ENCODE assay signal across 15 mouse cellular contexts in the genomic region with DNA sequence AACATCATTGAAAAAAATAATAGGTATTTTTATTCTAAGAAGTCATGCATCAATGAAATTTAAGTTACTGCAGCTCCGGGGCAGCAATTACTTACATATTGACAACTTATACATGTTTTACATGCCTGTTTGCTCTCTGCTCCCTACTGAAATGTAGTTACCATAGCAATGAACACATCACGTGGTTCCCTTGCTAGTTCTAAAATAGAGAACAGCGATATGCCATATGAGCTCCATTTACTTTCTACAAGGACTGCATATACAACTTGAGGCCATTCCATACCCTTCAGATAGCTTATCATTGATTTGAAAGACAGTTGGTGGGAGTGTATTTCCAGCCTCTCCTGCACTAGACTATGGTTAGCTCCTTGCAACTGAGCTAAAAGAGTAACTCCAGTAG.
"Had no signal": no experiment of that assay in that cellular context is flagged by ENCODE, and none has a peak within 500 bp of the region (broad histone marks: within the 10 kb centered on the region; RNA-seq: fewer than 3 reads in every experiment).

No protein-coding gene starts in this region.

- H3K9me3 ChIP-seq: limb, embryonic 15.5 days; liver, embryonic 12.5 days; midbrain, embryonic 12.5 days; neural tube, embryonic 15.5 days had no signal

- DNase-seq: kidney, adult 8-10 months; kidney, postnatal 25 days; layer of hippocampus, postnatal 36 days; lung, embryonic 14.5 days; lung, postnatal 10 days; lung, postnatal 4 days; right cerebral cortex, adult 18-20 months; right cerebral cortex, postnatal 25 days; thymus, adult 18-20 months; thymus, postnatal 25 days had no signal

- H3K36me3 ChIP-seq: limb, embryonic 15.5 days; liver, embryonic 12.5 days; midbrain, embryonic 12.5 days; neural tube, embryonic 15.5 days had no signal

- H3K4me2 ChIP-seq: limb, embryonic 15.5 days; liver, embryonic 12.5 days; lung, embryonic 14.5 days; midbrain, embryonic 12.5 days; neural tube, embryonic 15.5 days had no signal

- H3K9ac ChIP-seq: limb, embryonic 15.5 days; liver, embryonic 12.5 days; lung, embryonic 14.5 days; midbrain, embryonic 12.5 days; neural tube, embryonic 15.5 days had no signal

- H3K27ac ChIP-seq: limb, embryonic 15.5 days; liver, embryonic 12.5 days; midbrain, embryonic 12.5 days; neural tube, embryonic 15.5 days had no signal

- H3K4me1 ChIP-seq: limb, embryonic 15.5 days; liver, embryonic 12.5 days; midbrain, embryonic 12.5 days; neural tube, embryonic 15.5 days had no signal

- H3K4me3 ChIP-seq: limb, embryonic 15.5 days; liver, embryonic 12.5 days; midbrain, embryonic 12.5 days; myocyte; neural tube, embryonic 15.5 days had no signal

- H3K27me3 ChIP-seq: limb, embryonic 15.5 days; liver, embryonic 12.5 days; midbrain, embryonic 12.5 days; neural tube, embryonic 15.5 days had no signal

- ATAC-seq: liver, embryonic 12.5 days had no signal
